Mouse (Mus musculus) neural tube, postnatal 0 days (tissue): ENCODE results near the gene Rab7. TPM values are rescaled to one million over a fixed set of nuclear protein-coding genes. Genes with fewer than 3 reads are reported as not detected.

ENCODE experiments used
- microRNA-seq: library from miRNA; unstranded; fragments of <30 nt; microRNA quantifications from one replicate; pipeline ENCODE4, GENCODE M21; 2016
- polyA plus RNA-seq: library from polyadenylated mRNA; unstranded; fragments of >200 nt; fragmentation: Nextera tagmentation; extraction: Ambion mirVana; gene quantifications from 2 replicates; pipeline ENCODE4 v1.2.1, GENCODE M21; 2015

Gene Rab7
- polyA plus RNA-seq: 323 and 351 TPM in 2 replicates

DNA sequence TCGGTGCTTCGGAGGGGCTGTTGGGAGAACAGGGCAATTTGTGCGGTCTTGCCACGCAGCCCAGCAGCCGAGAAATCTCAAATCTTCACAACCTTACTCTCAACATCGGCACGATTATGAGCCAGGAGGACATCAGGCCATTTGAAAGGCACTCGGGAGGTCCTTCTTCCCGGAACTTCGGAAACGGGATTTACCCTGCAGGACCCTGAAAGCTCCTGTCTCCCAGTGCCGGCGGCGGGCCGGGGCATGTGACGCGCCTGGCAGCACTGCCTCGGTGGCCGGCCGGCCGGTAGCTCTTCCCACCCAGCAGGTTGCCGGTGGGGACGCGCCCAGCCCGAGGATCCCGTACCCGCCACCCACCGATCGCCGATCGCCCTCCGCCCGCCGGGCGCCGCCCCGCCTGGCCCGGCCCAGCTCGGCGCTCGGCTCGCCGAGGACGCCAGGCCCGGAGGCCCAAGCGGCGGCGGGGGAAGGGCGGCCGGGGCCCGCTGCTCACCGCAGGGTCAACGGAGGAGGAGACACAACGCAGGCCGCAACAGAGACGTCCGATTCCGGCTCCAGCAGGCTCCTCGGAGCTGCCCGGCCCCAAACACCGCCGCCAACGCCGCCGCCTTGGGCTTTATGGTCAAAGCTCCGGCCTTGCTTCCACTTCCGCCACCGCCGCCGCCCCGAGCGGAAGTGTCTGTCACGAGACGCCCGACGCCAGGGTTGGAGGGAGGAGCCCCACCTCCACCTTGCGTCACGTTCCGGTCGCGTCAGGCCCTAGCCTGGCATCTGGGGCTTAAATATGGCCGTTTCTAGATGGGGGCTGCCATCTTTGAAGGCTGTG, at the start of gene Rab7:
TSS of gene Rab7 (minus strand) at position 694 of the 829 bp plus-strand sequence.

DNA sequence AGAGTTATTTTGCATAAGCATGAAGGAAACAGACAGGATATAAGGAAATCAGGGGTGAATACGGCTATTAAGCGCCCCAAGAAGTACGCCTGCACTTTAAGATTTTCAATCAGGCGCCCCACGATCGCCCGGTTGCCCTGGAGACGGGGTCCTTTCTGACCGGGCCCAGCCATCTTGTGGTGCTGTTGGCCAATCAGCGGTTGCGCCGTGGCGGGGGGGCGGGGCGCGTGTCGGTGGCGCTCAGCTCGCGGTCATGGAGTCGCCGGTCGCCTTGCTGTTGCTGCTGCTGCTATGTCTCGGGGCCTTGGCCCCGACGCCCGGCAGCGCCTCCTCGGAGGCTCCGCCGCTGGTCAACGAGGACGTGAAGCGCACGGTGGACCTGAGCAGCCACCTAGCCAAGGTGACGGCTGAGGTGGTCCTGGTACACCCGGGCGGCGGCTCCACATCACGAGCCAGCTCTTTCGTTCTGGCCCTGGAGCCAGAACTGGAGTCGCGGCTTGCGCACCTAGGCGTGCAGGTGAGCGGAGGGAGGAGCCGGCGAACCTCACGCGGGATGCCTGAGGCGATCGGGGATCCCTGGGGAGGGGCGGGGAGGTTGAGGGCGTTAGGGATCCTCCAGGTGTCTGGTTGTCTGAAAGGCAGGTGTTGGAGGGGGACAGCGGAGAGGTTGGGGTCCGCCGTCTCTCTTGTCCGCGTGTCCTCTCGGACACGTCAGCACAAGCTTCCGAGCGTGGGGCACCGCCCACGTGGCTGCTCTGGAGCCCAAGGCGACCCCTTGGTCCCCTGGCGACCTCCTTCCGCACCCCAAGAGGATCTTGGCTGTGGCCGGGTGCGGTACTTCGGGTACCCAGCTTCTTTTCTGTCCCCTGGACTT, 39.4 kb upstream of the Rab7 start, which contains the start of gene Rpn1:
TSS of gene Rpn1 (plus strand) at position 205 of the 874 bp plus-strand sequence.

GRCm38 (mm10) chr6:87981547-87982256, 63.4 kb downstream of the Rab7 start, which contains the start of gene H1fx:
TSS of gene H1fx (minus strand) at chr6:87981637.

Small RNA genes within 50 kb of the gene (microRNA-seq; reads per million reads assigned to microRNA genes)
- gene Gm47286: not detected

Other genes starting within 250 kb of the Rab7 start
- gene Rab43, start 233.1 kb downstream of the Rab7 start, polyA plus RNA-seq: 11.8 and 12.4 TPM in 2 replicates
- gene Gm45140, start 209.5 kb downstream of the Rab7 start, polyA plus RNA-seq: 1.9 and 2.2 TPM in 2 replicates
- gene Isy1, start 206.5 kb downstream of the Rab7 start, polyA plus RNA-seq: 24.7 and 25.1 TPM in 2 replicates
- 543 and 565 TPM in 2 replicates for gene Cnbp, start 194.2 kb downstream of the Rab7 start, polyA plus RNA-seq
- 209 and 222 TPM in 2 replicates for gene Copg1, start 157.5 kb downstream of the Rab7 start, polyA plus RNA-seq
- 35.0 and 36.0 TPM in 2 replicates for gene Hmces, start 131.3 kb downstream of the Rab7 start, polyA plus RNA-seq
- gene H1fx, start 63.6 kb downstream of the Rab7 start, polyA plus RNA-seq: 55.0 and 74.2 TPM in 2 replicates
- 207 and 224 TPM in 2 replicates for gene Rpn1, start 39.2 kb upstream of the Rab7 start, polyA plus RNA-seq
- gene Gata2, start 148.6 kb upstream of the Rab7 start, polyA plus RNA-seq: 8.2 and 10.9 TPM in 2 replicates
- gene Dnajb8, start 177.0 kb upstream of the Rab7 start, polyA plus RNA-seq: not detected in 2 replicates